Mouse (Mus musculus) stomach, embryonic 16.5 days (tissue): ENCODE measurements around the gene 4931417E11Rik. TPM values are rescaled to one million over a fixed set of nuclear protein-coding genes. Genes with fewer than 3 reads are reported as not detected.

Experiments
- ATAC-seq: fragments of 200-750 bp; cut with Nextera tagmentation; 2 replicates; pipeline ENCODE4 v1.8.0; 2017; ENCODE audit warnings: moderate number of reproducible peaks, moderate TSS enrichment; ENCODE audit not compliant: insufficient read depth, low FRiP score
- H3K27ac ChIP-seq: fragments of 300-500 bp; sonication (generic); 2 replicates; pipeline ENCODE4 v1.5.1; 2014; ENCODE audit warnings: low read length
- H3K27me3 ChIP-seq: fragments of 300-500 bp; sonication (generic); 2 replicates; pipeline ENCODE4 v1.6.1; 2014; ENCODE audit warnings: low read length, control low read depth, mixed read lengths; ENCODE audit not compliant: control insufficient read depth, insufficient read depth
- H3K36me3 ChIP-seq: fragments of 300-500 bp; sonication (generic); 2 replicates; pipeline ENCODE4 v1.6.1; 2014; ENCODE audit warnings: low read length; ENCODE audit not compliant: control insufficient read depth, insufficient read depth
- H3K4me1 ChIP-seq: fragments of 300-500 bp; sonication (generic); 2 replicates; pipeline ENCODE4 v1.6.1; 2014; ENCODE audit warnings: low read length, control low read depth, mixed read lengths; ENCODE audit not compliant: control insufficient read depth, insufficient read depth
- H3K4me2 ChIP-seq: fragments of 300-500 bp; sonication (generic); 2 replicates; pipeline ENCODE4 v1.6.1; 2014; ENCODE audit warnings: low read depth, low read length, mixed read lengths
- H3K4me3 ChIP-seq: fragments of 300-500 bp; sonication (generic); replicated peaks from 2 replicates; pipeline ENCODE4 v1.5.1; 2014; ENCODE audit warnings: mild to moderate bottlenecking, low read length
- H3K9ac ChIP-seq: fragments of 300-500 bp; sonication (generic); 2 replicates; pipeline ENCODE4 v1.6.1; 2014; ENCODE audit warnings: low read length
- H3K9me3 ChIP-seq: fragments of 300-500 bp; sonication (generic); replicated peaks from 2 replicates; pipeline ENCODE4 v1.6.1; 2016; ENCODE audit warnings: low read length, control low read depth; ENCODE audit not compliant: control insufficient read depth
- WGBS: fragments of 180-500 bp; shearing (Covaris S2); extraction: QIAGEN DNeasy Blood & Tissue Kit; methylation state at CpG from one replicate; pipeline ENCODE4 v1.1.7; 2014; 5-methylcytosine and 5-hydroxymethylcytosine counted together
- polyA plus RNA-seq: library from polyadenylated mRNA; unstranded; fragments of >200 nt; fragmentation: Nextera tagmentation; extraction: Ambion mirVana; gene quantifications from 2 replicates; pipeline ENCODE4 v1.2.1, GENCODE M21; 2015

The 4931417E11Rik gene
- polyA plus RNA-seq = not detected in 2 replicates

GRCm38 (mm10) chr6:73469567-73469966, at the start of gene 4931417E11Rik:
TSS of gene 4931417E11Rik (minus strand) at chr6:73469667.
- Histone ChIP-seq H3K27ac (no peak within 1 kb of the TSS), H3K4me1 (no peaks in the 10 kb centered on the region), H3K27me3 (no peaks in the 10 kb centered on the region), H3K9me3 (no peaks in the 10 kb centered on the region), H3K9ac (no peak within 1 kb of the TSS), H3K4me3 (no peak within 1 kb of the TSS), H3K4me2 (no peak within 1 kb of the TSS), H3K36me3 (no peaks in the 10 kb centered on the region)
- 89% methylated on average over 8 of the region's 8 CpGs for WGBS
- no peak for ATAC-seq

DNA sequence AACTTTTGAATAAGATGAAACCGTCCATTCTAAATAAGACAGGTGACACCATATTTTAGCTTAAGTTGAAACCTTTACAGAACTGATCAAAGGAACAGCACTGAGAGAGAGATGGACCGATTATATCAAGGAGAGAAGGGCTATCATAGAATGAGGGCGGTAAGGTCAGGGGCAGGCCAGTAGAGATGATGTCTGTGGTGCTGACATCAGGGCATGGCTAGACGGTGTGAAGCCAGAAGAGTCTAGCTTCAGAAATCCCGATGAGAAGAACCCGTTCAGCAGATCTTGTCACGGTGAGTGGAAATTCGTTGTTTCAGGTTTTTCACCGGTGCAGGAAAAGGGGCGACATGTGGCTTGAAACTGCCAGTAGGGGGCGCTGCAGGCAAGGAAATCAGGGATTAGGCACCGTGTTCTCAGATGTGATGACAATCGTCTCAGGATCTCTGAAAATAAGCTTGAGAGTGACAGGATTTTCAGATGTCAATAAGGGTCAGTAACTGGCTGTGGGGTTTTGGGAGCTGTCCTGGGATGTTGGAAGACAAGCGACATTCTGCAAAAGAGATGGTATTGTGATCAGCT, 48.4 kb upstream of the 4931417E11Rik start:
- no peak overlapping the region for H3K4me2 ChIP-seq
- no peak overlapping the region for H3K4me3 ChIP-seq
- no peaks in the 10 kb centered on the region for H3K4me1 ChIP-seq
- ATAC-seq = peak; percentile 44; the same call in 1 of the 2 replicates
- H3K9me3 ChIP-seq = no peaks in the 10 kb centered on the region
- no peak overlapping the region for H3K27ac ChIP-seq
- H3K36me3 ChIP-seq = no peaks in the 10 kb centered on the region
- H3K27me3 ChIP-seq = no peaks in the 10 kb centered on the region
- H3K9ac ChIP-seq = no peak overlapping the region
- 28% methylated on average over 14 of the region's 14 CpGs for WGBS

- H3K9ac ChIP-seq = no peak overlapping the region
- H3K27ac ChIP-seq = no peak overlapping the region
- H3K27me3 ChIP-seq = no peaks in the 10 kb centered on the region
- no peaks in the 10 kb centered on the region for H3K4me1 ChIP-seq
- WGBS = 19% methylated on average over 1 of the region's 1 CpGs
- no peaks in the 10 kb centered on the region for H3K9me3 ChIP-seq
- no peak overlapping the region for H3K4me3 ChIP-seq
- no peak for ATAC-seq
- H3K4me2 ChIP-seq = no peak overlapping the region
- H3K36me3 ChIP-seq = no peaks in the 10 kb centered on the region
Observed at GRCm38 (mm10) chr6:73512907-73513306, 43.4 kb upstream of the 4931417E11Rik start.

- 80% methylated on average over 7 of the region's 7 CpGs for WGBS
- no peaks in the 10 kb centered on the region for H3K36me3 ChIP-seq
- H3K4me1 ChIP-seq = no peaks in the 10 kb centered on the region
- no peak overlapping the region for H3K27ac ChIP-seq
- ATAC-seq = no peak
- no peak overlapping the region for H3K4me2 ChIP-seq
- no peak overlapping the region for H3K9ac ChIP-seq
- H3K9me3 ChIP-seq = no peaks in the 10 kb centered on the region
- no peak overlapping the region for H3K4me3 ChIP-seq
- H3K27me3 ChIP-seq = no peaks in the 10 kb centered on the region
Observed at GRCm38 (mm10) chr6:73499631-73500030, 30.2 kb upstream of the 4931417E11Rik start.

GRCm38 (mm10) chr6:73497321-73497720, 27.9 kb upstream of the 4931417E11Rik start:
- Histone ChIP-seq H3K27me3 (no peaks in the 10 kb centered on the region), H3K9ac (no peak overlapping the region), H3K4me1 (no peaks in the 10 kb centered on the region), H3K9me3 (no peaks in the 10 kb centered on the region), H3K4me2 (no peak overlapping the region), H3K4me3 (no peak overlapping the region), H3K36me3 (no peaks in the 10 kb centered on the region), H3K27ac (no peak overlapping the region)
- ATAC-seq = no peak
- WGBS = 41% methylated on average over 2 of the region's 2 CpGs

DNA sequence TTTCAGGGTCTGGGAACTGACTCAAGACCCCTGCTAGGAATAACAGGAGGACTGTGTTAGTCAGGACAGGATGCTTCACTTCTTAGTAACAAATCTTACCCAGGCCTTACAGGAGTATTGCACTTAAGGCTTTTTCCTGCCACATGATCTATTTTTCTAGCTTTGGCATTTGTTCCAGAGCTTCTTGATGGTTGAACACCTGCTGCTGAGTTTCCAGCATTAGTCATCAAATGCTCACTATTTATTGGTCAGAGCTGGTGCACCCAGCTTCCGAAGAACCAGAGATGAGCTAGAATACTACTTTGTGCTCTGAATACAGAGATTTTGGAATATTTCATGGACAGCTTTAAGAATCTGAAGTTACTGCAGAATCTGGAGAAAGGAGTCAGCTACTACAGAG, 21.1 kb upstream of the 4931417E11Rik start:
- no peak for ATAC-seq
- WGBS = 88% methylated on average over 1 of the region's 1 CpGs

GRCm38 (mm10) chr6:73485616-73486015, 16.1 kb upstream of the 4931417E11Rik start:
- H3K4me1 ChIP-seq = no peaks in the 10 kb centered on the region
- WGBS = 76% methylated on average over 3 of the region's 3 CpGs
- no peak for ATAC-seq

More for the DNA sequence above, 21.1 kb upstream of the 4931417E11Rik start:
- no peak overlapping the region for H3K27ac ChIP-seq
- H3K36me3 ChIP-seq = no peaks in the 10 kb centered on the region
- no peaks in the 10 kb centered on the region for H3K4me1 ChIP-seq
- no peak overlapping the region for H3K4me2 ChIP-seq
- H3K9me3 ChIP-seq = no peaks in the 10 kb centered on the region
- H3K9ac ChIP-seq = no peak overlapping the region
- H3K4me3 ChIP-seq = no peak overlapping the region
- H3K27me3 ChIP-seq = no peaks in the 10 kb centered on the region

GRCm38 (mm10) chr6:73466084-73466483, 3.4 kb downstream of the 4931417E11Rik start:
- Histone ChIP-seq H3K4me2 (no peak overlapping the region), H3K9ac (no peak overlapping the region), H3K4me1 (no peaks in the 10 kb centered on the region), H3K27me3 (no peaks in the 10 kb centered on the region), H3K4me3 (no peak overlapping the region), H3K36me3 (no peaks in the 10 kb centered on the region), H3K9me3 (no peaks in the 10 kb centered on the region), H3K27ac (no peak overlapping the region)
- ATAC-seq = no peak
- 58% methylated on average over 3 of the region's 3 CpGs for whole genome bisulfite sequencing

More at GRCm38 (mm10) chr6:73485616-73486015, 16.1 kb upstream of the 4931417E11Rik start:
- Histone ChIP-seq H3K27me3 (no peaks in the 10 kb centered on the region), H3K4me2 (no peak overlapping the region), H3K9me3 (no peaks in the 10 kb centered on the region), H3K9ac (no peak overlapping the region), H3K4me3 (no peak overlapping the region), H3K36me3 (no peaks in the 10 kb centered on the region), H3K27ac (no peak overlapping the region)

DNA sequence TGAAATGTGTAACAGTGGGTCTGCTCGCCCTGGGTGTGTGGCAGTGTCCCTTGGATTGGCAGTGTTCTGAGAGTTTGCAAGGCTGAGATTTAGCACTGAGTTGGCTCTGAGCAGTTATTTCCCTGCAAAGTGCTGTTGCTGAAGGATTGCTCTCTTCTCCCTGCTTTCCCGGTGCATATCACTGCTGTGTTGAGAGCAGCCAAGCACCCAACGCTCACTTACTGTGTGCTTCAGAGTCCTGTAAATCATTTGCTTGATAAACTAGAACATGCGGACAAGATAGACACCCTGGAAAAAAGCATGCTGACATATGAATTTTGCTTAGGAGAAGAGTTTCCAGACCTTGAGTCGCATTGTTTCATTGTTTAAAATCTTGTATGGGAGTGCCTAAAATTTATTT, 6.9 kb downstream of the 4931417E11Rik start:
- Histone ChIP-seq H3K36me3 (no peaks in the 10 kb centered on the region), H3K27me3 (no peaks in the 10 kb centered on the region), H3K4me3 (no peak overlapping the region), H3K9me3 (no peaks in the 10 kb centered on the region), H3K27ac (no peak overlapping the region), H3K9ac (no peak overlapping the region), H3K4me2 (no peak overlapping the region), H3K4me1 (no peaks in the 10 kb centered on the region)
- WGBS = 74% methylated on average over 5 of the region's 5 CpGs
- ATAC-seq = no peak
